Mouse (Mus musculus) urinary bladder, postnatal 4 days (tissue): ENCODE measurements around the gene Gpr37l1.

ENCODE experiments used
- DNase-seq, 2 experiments: peaks; one replicate each; pipeline ENCODE4 v3.0.0; 2021 to 2022; ENCODE audit warnings: low spot score in 2 of 2

The Gpr37l1 gene

DNA sequence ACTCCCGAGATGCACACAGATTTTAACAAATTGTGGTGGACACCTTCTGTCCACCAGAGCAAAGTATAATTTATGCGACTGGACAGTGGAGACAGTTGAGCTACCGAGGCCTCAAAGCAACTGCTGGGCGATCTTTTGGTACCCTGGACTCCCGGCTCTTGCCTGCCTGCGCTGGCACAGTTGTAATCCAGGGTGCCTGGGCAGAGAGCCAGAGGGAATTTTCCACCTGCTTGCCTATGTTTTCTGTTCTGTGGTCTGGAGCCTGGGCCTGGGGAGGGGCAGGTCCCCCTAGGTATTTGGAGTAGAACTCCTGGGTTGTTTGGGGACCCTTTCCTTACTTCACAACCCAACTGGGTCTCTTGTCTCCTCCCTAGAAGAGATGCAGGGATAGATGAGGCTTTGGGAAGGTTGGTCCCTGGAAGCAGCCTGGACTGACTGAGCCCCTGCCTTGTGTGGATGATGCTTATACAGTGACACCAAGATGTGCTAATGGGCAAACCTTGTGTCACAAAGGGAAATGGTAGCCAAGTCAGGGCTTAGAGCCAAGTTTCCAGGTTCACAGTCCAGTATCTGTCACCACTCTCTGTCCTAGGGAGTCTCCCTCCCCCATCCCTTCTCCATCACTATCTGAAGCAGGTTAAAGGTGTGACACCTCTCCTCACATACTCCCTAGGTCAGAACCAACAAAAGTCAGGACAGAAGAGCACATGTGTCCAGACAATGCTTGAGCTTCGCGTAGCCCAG lies 14.6 kb upstream of the Gpr37l1 start:
- DNase-seq, result no peak

- no peak for DNase-seq
Measured at GRCm38 (mm10) chr1:135181275-135181674, 13.8 kb upstream of the Gpr37l1 start.

GRCm38 (mm10) chr1:135180830-135181229 lies 13.3 kb upstream of the Gpr37l1 start:
- DNase-seq, result no peak

DNA sequence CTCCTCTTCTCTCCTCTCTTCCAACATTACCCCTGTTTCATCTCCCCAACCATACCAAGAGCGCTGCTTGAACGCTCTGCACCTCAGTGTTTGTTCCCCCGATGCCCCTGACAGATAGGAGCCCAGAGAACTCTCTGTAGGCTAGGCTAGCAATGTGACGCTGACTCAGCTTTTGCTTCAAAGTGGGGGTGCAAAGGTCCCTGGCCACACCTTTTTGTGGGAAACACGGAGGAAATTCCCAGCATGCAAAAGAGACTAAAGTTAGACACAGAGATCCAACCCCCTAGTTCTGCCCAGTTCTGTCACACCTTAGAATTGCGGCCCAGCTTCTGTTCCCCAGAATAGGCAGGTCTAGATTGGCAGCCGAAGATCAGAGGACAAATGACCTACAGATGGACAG lies 11.4 kb upstream of the Gpr37l1 start:
- DNase-seq, result no peak

GRCm38 (mm10) chr1:135177724-135178123 lies 10.2 kb upstream of the Gpr37l1 start:
- DNase-seq, result no peak

DNA sequence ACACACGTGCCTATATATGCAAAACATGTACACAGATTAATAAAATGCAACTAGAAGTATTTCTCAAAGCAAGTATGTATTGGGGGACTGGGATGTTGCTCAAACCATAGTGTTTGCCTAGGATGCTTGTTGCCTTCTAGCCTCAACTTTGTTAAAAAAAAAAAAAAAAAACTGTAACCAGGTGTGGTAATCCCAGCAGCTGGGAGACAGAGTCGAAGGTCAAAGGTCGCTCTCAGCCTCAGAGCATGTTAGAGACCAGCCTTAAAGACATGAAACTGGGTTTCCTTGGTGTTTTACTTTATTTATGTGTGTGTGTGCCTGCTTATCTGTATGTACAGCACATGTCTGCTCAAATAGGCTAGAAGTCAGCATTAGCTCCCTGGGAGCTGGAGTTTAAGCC lies 7.7 kb upstream of the Gpr37l1 start:
- DNase-seq, result no peak

DNA sequence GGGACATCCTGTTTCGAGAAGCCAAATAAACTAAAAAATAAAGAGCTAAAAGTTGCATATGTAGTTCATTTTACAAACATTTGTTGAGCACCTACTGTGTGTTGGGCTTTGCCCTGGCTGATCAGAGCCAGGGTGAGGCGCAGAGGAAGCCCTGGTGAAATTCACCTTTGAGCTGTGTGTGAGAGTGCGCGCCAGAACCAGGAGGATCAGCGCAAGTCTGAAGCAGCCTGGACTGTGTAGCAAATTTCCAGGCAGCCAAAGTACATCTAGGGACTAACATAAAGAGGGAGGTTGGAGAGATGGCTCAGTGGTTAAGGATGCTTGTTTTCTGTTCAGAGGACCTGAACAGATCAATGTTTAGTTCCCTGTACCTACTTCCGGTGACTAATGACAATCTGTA lies 5.8 kb upstream of the Gpr37l1 start:
- DNase-seq, result no peak

DNA sequence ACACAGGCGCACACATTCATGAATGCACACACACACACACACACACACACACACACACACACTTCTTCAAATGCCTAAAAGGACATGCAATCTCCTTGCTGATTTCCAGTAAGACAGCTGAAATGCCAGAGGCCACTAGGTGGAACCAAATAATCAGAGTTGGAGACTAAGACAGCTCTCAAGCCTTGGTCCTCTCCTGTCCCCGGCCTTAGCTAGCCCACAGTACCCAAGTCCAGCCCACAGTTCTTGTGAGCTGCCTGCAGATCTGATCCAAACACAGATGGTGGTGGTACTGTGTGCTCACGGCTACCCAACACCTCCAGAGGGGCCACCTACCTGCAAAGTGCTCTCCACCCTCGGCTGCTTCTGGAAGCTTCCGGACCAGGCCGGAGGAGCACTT lies 4.5 kb upstream of the Gpr37l1 start:
- DNase-seq, result peak in 1 of 2 experiments; percentile 46

DNA sequence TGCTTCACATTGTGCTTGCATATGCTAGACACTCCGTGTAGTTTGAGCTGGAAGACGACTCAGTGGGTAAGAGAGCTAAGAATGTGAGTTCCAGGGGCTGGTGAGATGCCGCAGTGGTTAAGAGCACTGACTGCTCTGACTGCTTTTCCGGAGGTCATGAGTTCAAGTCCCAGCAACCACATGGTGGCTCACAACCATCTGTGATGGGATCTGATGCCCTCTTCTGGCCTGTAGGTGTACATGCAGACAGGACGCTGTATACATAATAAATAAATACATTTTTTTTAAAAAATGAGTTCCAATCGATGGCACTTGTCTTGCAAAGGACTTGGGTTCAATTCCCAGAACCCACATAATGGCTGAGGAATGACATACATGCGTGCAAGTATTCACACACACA lies 3.7 kb upstream of the Gpr37l1 start:
- no peak for DNase-seq

- no peak for DNase-seq
Measured at GRCm38 (mm10) chr1:135170299-135170698, 2.8 kb upstream of the Gpr37l1 start.

DNA sequence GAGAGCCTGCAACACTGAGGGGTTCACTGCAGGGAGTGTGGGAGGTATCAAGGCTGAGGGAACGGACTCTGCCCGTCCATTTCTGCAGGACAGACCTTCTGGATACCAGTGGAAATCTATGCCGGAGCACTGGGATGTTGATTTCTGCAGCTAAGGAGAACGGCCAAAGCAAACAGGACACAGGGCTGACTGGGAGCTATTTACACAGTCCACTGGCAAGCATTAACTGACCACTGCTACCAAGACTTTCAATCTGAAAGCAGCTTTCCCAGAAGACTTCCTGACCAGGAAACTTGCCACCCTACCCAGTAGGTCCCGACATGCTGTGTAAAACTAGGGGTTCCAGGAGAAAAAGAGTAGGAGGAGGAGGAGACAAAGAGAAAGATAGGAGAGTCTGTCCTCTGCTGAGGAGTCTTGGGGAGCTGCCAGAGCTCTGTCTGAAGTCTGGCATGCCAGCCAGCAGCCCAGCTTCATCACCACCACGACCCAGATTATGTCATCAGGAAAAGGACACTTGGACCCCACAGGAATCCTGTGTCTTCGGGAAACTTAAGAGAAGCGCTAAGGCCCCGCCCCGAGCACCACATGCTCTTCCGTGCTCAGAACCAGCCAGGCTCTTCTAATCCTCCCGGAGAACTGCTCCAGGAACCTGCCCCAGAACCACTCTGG lies 2.2 kb upstream of the Gpr37l1 start:
- no peak for DNase-seq

- DNase-seq, result no peak
Measured at GRCm38 (mm10) chr1:135168453-135169200, 1.1 kb upstream of the Gpr37l1 start.

DNA sequence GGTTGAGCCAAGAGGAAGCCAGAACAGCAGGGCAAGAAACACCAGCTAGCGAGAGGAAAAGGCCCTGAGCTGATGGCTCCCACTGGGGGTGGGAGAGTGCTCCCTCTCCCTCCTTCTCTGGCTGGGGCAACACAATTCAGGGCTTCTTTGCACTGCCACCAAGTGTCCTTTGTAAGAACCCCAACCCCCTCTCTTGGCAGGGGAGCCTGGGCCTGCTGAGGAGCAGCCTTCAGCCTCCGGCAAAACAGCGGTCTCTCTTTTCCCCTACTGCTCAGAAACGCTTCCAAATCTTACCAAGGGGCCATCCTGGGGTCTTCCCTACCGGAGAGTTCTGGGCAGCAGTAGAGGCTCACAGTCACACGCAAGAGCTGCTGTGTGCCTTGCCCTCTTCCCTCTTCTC lies 4.8 kb downstream of the Gpr37l1 start:
- no peak for DNase-seq

DNA sequence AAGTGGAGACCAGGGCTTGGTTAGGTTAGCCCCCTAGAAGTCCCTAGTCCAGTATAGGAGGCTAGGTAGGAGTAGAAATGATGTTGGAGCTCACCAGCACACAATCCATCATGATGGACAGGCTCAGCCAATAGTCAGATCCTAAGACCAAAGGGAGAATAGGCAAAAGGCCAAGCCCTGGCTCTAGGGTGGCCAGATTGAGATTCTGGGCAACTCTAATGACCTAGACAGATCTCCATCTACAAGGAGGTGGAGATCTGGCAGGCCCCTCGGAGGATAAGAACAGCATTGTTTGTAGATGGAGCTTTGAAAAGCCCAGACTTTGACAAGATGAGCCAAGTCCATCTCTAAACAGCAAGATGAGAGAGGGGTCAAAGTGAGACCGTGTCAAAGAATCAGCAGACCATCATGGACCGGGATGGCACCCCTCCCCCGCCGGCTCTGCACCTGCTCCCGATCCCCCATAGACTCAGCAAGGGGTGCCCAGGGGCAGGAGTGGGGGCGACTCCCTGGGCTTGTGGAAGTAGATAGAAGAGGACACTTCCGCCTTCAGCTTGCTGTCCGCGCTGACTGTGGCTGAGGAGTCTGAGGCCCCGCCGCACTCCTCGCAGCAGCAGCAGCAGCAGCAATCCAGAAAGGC lies 7.0 kb downstream of the Gpr37l1 start:
- DNase-seq, result no peak

DNA sequence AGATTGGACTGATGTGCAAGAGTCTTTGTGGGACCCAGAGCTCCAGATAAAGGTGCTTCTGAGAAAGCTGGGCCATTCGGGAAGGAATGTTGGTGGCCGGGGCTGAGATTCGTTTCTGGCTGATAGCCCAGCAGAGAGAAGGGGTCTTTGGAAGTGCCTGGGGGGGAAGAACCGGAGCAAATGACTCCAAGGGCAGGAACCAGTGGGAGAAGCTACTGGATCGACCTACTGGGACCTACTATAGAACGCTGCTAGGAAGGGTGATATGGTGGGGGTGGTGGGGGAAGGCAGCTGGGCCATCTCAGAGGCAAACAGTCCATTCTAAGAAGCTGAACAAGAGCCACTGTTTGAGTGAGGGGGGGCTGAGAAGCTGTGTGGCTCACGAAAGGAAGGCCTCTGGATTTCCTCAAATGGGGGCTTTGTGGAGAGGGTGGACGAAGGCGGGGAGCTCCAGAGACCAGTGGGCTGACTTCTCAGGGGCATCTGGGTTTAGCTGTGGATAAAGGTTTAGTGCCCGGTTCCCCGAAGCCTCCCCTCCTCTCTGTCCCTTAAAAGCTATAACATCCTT lies 7.8 kb downstream of the Gpr37l1 start:
- no peak for DNase-seq

DNA sequence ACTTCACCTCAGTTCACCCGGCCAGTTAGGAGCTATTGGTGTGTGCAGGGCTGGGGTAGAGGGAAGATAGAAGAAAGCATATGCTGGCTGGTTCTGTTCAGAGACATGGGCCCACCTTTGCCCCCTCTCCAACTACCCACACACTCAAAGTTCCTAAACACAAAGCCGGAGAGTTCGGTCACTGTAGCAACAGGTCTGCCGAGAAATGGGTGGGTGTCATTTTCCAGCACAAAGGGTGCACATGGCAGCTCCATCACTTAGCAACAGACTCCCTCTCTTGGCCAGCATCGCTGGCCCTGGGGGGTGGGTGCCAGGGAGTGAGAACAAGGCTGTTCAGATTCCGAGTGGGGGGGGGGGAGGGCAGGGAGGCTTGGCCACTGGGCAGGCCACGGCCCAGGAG lies 8.4 kb downstream of the Gpr37l1 start:
- no peak for DNase-seq

- DNase-seq, result no peak
Measured at GRCm38 (mm10) chr1:135158633-135159032, 8.8 kb downstream of the Gpr37l1 start.

DNA sequence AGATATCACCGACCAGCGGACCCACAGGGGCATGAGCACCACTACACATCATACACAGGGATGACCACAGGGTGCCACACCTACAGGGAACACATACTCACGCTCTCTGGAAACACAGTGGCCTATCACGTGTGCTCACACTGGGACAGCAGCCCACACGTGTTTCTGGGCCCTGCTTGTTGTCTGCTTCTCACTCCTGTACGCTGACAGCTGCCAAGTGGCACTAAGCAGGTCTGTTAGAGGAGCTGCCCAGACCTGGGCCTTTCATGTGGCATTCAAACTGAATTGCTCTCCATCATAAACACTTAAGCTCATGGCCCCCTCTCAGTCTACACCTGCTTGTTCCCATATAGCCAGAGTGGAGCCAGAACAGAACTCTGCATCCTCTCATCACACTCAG lies 11.2 kb downstream of the Gpr37l1 start:
- no peak for DNase-seq

DNA sequence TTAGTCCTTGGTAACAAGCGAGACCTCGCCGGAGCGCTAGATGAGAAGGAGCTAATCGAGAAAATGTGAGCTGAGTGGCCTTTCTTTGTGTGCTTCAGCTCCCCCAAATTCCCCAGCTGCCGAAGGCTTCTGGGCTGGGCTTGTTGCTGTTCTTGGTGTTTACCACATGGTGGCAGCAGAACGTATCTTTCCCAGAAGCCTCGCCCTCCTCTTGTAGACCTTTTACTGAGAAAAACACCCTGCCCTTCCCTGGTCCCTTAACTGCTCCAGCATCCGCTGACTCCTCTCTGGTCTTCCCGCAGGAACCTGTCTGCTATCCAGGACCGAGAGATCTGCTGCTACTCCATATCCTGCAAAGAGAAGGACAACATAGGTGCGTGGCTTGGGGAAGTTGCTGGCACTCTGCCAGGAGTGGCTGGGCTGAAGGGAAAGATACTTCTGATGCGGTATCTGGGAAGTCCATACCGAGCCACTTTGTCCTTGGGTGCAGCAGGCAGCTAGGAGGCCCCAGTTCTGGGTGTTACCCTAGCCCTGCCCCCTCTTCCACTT lies 13.0 kb downstream of the Gpr37l1 start:
- DNase-seq, result peak; percentile 69 to 75

DNA sequence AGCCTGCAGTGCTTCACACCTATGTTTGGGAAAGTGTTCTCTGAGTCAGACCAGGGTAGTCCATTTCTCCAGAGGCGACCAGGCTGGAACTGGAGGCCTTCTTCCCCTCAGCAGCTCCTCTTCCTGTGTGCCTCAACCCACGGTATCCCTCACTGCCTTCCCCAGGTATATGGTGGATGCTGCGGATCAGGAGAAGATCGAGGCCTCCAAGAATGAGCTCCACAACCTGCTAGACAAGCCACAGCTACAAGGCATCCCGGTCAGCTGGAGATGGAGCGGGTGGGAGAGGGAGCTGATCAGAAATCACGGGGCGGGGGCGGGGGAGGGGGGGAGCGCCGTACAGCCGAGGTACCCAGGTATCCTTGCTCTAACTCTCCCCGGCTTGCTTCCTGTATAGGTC lies 13.5 kb downstream of the Gpr37l1 start:
- DNase-seq, result no peak

DNA sequence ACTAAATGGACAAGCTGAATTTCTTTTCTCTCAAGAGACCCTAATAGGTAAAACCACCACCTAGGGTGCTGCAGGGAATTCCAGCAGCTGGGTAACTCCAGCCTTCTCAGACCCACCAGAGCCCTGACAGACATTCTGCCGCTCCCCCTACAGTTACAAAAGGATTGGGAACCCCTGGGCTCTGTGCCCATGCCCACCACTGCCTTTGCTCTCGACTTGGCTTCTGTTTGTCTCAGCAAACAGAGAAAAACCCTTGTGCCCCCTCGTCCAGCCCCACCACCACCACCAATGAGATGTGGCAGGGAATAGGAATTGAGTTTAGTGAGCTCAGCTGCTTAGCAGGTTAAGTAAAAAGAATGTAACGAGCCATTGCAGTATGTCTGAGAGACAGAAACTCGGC lies 18.5 kb downstream of the Gpr37l1 start:
- DNase-seq, result no peak

- DNase-seq, result no peak
Measured at GRCm38 (mm10) chr1:135148476-135148875, 19.0 kb downstream of the Gpr37l1 start.
